Mouse (Mus musculus): Measurements from ENCODE around the gene Tpst2. TPM values are rescaled to one million over a fixed set of nuclear protein-coding genes. Genes with fewer than 3 reads are reported as not detected.

Tpst2 gene
- polyA plus RNA-seq, 1 experiment from 2014 or later = 35.3 TPM

DNA sequence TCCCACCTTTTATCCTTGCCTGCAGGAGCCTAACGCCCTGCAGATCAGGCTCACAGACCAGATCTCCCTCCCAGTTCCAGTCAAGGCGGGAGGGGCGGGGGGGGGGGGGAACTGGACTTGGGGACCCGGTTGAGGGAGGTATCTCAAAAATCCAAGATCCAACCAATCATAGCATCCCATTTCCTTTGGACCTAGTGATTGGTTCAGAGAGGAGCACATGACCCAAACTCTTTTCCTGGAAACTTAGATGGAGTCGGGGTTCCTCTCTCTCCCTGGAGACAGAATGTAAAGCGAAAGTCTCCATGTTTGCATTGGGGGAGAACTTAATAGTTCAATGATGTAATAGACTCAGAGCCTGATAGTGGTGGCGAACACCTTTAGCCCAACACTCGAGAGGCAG lies 29.1 kb upstream of the Tpst2 start:
- H3K4me2 ChIP-seq (replicated peaks; ENCODE audit: low read depth, low read length) = no peak overlapping the region
- H3K4me1 ChIP-seq (ENCODE audit: control insufficient read depth, insufficient read depth, low read length) = no peaks in the 10 kb centered on the region
- H3K9me3 ChIP-seq (ENCODE audit: control insufficient read depth, low read depth, low read length) = no peaks in the 10 kb centered on the region
- ATAC-seq (ENCODE audit: insufficient number of reproducible peaks, insufficient read depth, low FRiP score, low read depth) = no peak
- H3K27me3 ChIP-seq (ENCODE audit: control insufficient read depth, insufficient read depth, low read length) = no peaks in the 10 kb centered on the region
- no peak overlapping the region for H3K27ac ChIP-seq (ENCODE audit: low read length)
- 42% methylated on average over 8 of the region's 8 CpGs for WGBS
- H3K9ac ChIP-seq (replicated peaks; ENCODE audit: low read depth, low read length) = no peak overlapping the region
- H3K4me3 ChIP-seq (ENCODE audit: low read depth, low read length) = no peak overlapping the region
- no peaks in the 10 kb centered on the region for H3K36me3 ChIP-seq (ENCODE audit: control insufficient read depth, insufficient read depth, low read length)

DNA sequence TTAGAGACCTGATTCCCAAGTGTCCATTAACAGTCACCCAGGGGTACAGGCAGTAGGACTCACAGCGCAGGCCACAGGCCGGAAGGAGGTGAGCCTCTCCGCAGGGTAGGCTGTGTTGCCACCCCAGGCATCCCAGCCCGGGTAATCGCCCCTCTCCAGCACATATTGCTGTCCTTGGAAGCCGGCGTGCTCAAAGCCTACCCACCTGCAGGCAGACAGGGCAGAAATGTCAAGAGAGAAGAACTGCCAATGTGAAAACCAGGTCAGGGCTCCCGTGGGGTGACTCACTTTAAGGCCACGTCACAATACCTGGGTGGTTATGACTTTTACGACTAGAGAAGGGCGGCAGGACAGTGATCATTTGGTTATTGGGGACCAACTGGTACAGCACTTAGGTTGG lies 27.4 kb upstream of the Tpst2 start:
- Histone ChIP-seq H3K4me2 (replicated peaks; ENCODE audit: low read depth, low read length) (no peak overlapping the region), H3K27ac (ENCODE audit: low read length) (no peak overlapping the region), H3K4me3 (ENCODE audit: low read depth, low read length) (no peak overlapping the region), H3K9me3 (ENCODE audit: control insufficient read depth, low read depth, low read length) (no peaks in the 10 kb centered on the region), H3K36me3 (ENCODE audit: control insufficient read depth, insufficient read depth, low read length) (no peaks in the 10 kb centered on the region), H3K27me3 (ENCODE audit: control insufficient read depth, insufficient read depth, low read length) (no peaks in the 10 kb centered on the region), H3K9ac (replicated peaks; ENCODE audit: low read depth, low read length) (no peak overlapping the region), H3K4me1 (ENCODE audit: control insufficient read depth, insufficient read depth, low read length) (0 out of 2 replicates have a peak, but pooled peaks cover under 1% of the 10 kb centered on the region)
- 87% methylated on average over 11 of the region's 11 CpGs for WGBS
- ATAC-seq (ENCODE audit: insufficient number of reproducible peaks, insufficient read depth, low FRiP score, low read depth) = no peak

DNA sequence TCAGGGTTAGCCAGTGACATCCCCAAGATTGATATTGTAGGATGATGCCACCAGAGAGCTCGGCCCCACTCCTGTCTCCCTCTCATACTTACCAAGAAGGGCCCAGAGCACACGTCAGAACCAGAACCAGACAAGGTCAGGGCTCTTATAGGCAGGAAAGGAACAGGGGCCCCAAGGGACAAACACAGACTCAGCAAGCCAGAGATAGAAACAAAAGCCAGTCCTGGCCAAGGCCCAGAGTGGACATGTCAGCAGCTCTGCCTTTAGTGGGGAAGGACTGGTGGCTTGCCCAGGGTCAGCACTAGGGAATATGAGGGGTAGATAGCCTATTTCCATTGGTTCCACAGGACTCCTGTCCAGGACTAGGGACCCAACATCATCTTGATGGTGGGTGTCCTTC lies 24.1 kb upstream of the Tpst2 start, which contains the start of gene Cryba4:
Gene Cryba4 (minus strand): TSS at position 119 of the 400 bp plus-strand sequence.
- no peak within 1 kb of the TSS for H3K9ac ChIP-seq (replicated peaks; ENCODE audit: low read depth, low read length)
- no peak within 1 kb of the TSS for H3K4me3 ChIP-seq (ENCODE audit: low read depth, low read length)
- H3K4me2 ChIP-seq (replicated peaks; ENCODE audit: low read depth, low read length) = no peak within 1 kb of the TSS
- H3K36me3 ChIP-seq (ENCODE audit: control insufficient read depth, insufficient read depth, low read length) = no peaks in the 10 kb centered on the region
- no peak for ATAC-seq (ENCODE audit: insufficient number of reproducible peaks, insufficient read depth, low FRiP score, low read depth)
- H3K9me3 ChIP-seq (ENCODE audit: control insufficient read depth, low read depth, low read length) = no peaks in the 10 kb centered on the region
- H3K27ac ChIP-seq (ENCODE audit: low read length) = no peak within 1 kb of the TSS
- 0 out of 2 replicates have a peak, but pooled peaks cover 3% of the 10 kb centered on the region for H3K4me1 ChIP-seq (ENCODE audit: control insufficient read depth, insufficient read depth, low read length)
- no peaks in the 10 kb centered on the region for H3K27me3 ChIP-seq (ENCODE audit: control insufficient read depth, insufficient read depth, low read length)
- 65% methylated on average over 2 of the region's 2 CpGs for WGBS

DNA sequence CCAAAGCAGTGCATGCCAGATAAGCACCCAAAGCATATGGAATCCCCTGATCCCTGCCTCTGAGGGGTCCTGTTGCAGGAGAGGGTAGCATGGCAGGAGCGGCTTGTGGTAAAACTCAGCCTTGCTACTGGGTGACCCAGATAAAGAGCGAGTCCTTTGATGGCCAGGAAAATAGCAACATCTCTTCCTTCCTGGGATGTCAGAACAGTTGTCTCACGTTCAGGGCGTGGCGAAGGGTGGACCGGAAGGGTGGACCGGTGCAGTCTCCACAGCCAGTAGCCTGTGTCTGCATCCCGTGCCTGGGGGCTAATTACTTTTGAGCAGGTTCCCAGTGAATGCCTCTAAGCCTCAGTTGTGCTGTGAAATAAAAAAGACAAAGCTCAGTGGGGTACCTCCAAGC lies 23.3 kb upstream of the Tpst2 start:
- Histone ChIP-seq H3K36me3 (ENCODE audit: control insufficient read depth, insufficient read depth, low read length) (no peaks in the 10 kb centered on the region), H3K27me3 (ENCODE audit: control insufficient read depth, insufficient read depth, low read length) (no peaks in the 10 kb centered on the region), H3K9ac (replicated peaks; ENCODE audit: low read depth, low read length) (no peak overlapping the region), H3K4me3 (ENCODE audit: low read depth, low read length) (no peak overlapping the region), H3K27ac (ENCODE audit: low read length) (no peak overlapping the region), H3K4me1 (ENCODE audit: control insufficient read depth, insufficient read depth, low read length) (0 out of 2 replicates have a peak, but pooled peaks cover 3% of the 10 kb centered on the region), H3K4me2 (replicated peaks; ENCODE audit: low read depth, low read length) (no peak overlapping the region), H3K9me3 (ENCODE audit: control insufficient read depth, low read depth, low read length) (no peaks in the 10 kb centered on the region)
- WGBS = 61% methylated on average over 8 of the region's 8 CpGs
- no peak for ATAC-seq (ENCODE audit: insufficient number of reproducible peaks, insufficient read depth, low FRiP score, low read depth)

DNA sequence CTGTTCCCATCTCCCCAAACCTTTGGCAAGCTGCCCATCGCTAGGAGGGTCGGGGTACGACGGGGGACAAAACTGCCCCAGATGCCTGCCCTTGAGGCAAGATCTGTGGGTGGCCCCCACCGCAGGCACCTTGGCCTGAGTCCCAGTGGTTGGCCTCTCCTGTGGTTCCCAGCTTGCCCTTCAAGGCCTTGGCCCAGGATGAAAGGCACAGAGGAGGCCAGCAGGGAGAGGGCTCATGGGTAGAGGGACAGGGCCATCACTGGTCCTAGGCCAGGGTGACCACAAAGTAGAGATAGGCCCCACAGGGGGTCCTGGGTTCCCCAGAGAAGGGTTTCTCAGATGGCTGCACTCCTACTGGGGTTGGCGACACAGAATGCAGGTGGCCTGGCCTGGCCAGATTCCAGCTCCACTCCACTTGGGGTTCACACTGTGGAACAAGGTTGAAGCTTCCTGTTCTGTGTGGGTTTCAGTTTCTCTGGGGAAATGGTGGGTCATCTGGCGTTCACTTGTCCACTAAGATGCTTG lies 22.1 kb upstream of the Tpst2 start:
- H3K4me3 ChIP-seq (ENCODE audit: low read depth, low read length) = no peak overlapping the region
- H3K27ac ChIP-seq (ENCODE audit: low read length) = no peak overlapping the region
- no peak for ATAC-seq (ENCODE audit: insufficient number of reproducible peaks, insufficient read depth, low FRiP score, low read depth)
- H3K27me3 ChIP-seq (ENCODE audit: control insufficient read depth, insufficient read depth, low read length) = no peaks in the 10 kb centered on the region
- WGBS = 65% methylated on average over 7 of the region's 7 CpGs
- H3K36me3 ChIP-seq (ENCODE audit: control insufficient read depth, insufficient read depth, low read length) = no peaks in the 10 kb centered on the region
- no peak overlapping the region for H3K9ac ChIP-seq (replicated peaks; ENCODE audit: low read depth, low read length)
- H3K4me2 ChIP-seq (replicated peaks; ENCODE audit: low read depth, low read length) = no peak overlapping the region
- H3K4me1 ChIP-seq (ENCODE audit: control insufficient read depth, insufficient read depth, low read length) = 0 out of 2 replicates have a peak, but pooled peaks cover 3% of the 10 kb centered on the region
- no peaks in the 10 kb centered on the region for H3K9me3 ChIP-seq (ENCODE audit: control insufficient read depth, low read depth, low read length)

DNA sequence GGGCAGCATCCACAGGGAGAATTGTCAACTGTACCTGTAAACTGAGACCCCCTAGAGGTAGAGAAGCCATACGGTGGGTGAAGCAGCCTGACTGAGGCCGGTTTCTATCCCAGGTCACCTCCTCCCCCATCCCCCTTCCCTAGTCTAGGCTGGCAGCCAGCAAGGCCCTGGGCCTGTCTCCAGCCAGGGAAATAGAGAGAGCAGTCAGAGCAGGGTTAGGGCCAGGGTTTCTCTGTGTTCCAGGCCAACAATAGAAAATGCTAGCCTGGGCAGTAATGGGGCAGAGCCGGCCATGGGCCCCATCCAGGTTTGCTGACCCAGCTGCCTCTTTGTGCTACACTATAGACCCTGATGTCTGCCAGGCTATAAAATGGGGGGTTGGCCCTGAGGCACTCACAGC lies 21.1 kb upstream of the Tpst2 start, which contains the start of gene Crybb1:
Gene Crybb1 (plus strand): TSS at position 390 of the 400 bp plus-strand sequence.
- WGBS = 52% methylated on average over 3 of the region's 3 CpGs
- ATAC-seq (ENCODE audit: insufficient number of reproducible peaks, insufficient read depth, low FRiP score, low read depth) = no peak
- Histone ChIP-seq H3K27ac (ENCODE audit: low read length) (no peak within 1 kb of the TSS), H3K4me3 (ENCODE audit: low read depth, low read length) (no peak within 1 kb of the TSS), H3K4me1 (ENCODE audit: control insufficient read depth, insufficient read depth, low read length) (0 out of 2 replicates have a peak, but pooled peaks cover 3% of the 10 kb centered on the region), H3K9ac (replicated peaks; ENCODE audit: low read depth, low read length) (no peak within 1 kb of the TSS), H3K36me3 (ENCODE audit: control insufficient read depth, insufficient read depth, low read length) (no peaks in the 10 kb centered on the region), H3K9me3 (ENCODE audit: control insufficient read depth, low read depth, low read length) (no peaks in the 10 kb centered on the region), H3K27me3 (ENCODE audit: control insufficient read depth, insufficient read depth, low read length) (no peaks in the 10 kb centered on the region), H3K4me2 (replicated peaks; ENCODE audit: low read depth, low read length) (no peak within 1 kb of the TSS)

DNA sequence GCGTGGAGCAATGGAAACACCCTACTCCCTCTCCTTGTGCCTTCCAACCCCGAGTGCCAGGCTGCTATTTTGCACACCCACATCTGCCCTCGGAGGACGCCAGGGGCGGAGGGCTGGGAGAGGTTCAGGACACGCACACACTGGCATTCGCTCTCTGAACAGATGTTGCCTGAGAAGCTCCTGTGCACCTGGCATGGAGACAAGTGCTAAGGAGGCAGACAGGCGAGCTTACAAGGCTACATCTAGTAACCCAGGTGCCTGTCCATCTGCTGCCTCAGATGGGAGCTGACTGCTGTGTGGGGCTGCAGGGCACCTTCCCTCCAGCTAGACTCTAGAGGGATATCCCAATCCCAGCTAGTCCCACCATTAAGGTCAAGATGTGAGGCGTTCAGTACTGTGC lies 20.0 kb upstream of the Tpst2 start:
- 82% methylated on average over 9 of the region's 9 CpGs for WGBS
- Histone ChIP-seq H3K36me3 (ENCODE audit: control insufficient read depth, insufficient read depth, low read length) (no peaks in the 10 kb centered on the region), H3K4me3 (ENCODE audit: low read depth, low read length) (no peak overlapping the region), H3K4me2 (replicated peaks; ENCODE audit: low read depth, low read length) (no peak overlapping the region), H3K27ac (ENCODE audit: low read length) (no peak overlapping the region), H3K9ac (replicated peaks; ENCODE audit: low read depth, low read length) (no peak overlapping the region), H3K27me3 (ENCODE audit: control insufficient read depth, insufficient read depth, low read length) (no peaks in the 10 kb centered on the region), H3K9me3 (ENCODE audit: control insufficient read depth, low read depth, low read length) (no peaks in the 10 kb centered on the region), H3K4me1 (ENCODE audit: control insufficient read depth, insufficient read depth, low read length) (0 out of 2 replicates have a peak, but pooled peaks cover 3% of the 10 kb centered on the region)
- no peak for ATAC-seq (ENCODE audit: insufficient number of reproducible peaks, insufficient read depth, low FRiP score, low read depth)

DNA sequence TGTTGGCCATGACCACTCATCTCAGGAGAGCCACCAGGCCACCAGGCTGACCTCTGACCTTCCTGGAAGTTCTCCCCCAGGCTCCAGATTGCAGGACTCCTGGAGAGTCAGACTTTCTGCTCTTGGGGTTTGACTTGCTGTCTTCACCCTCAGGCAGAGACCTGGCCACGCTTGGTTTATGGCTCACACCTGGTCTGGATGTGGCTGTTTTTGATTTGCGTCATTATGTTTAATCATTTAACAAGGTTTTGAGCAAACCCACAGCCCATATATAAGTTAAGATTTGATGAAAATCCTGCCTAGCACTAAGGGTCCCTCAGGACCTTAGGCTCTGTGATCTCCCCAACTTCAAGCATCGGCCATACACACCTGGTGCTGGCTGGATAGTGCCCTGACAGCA lies 18.6 kb upstream of the Tpst2 start:
- H3K27ac ChIP-seq (ENCODE audit: low read length) = no peak overlapping the region
- no peak overlapping the region for H3K9ac ChIP-seq (replicated peaks; ENCODE audit: low read depth, low read length)
- 0 out of 2 replicates have a peak, but pooled peaks cover 3% of the 10 kb centered on the region for H3K4me1 ChIP-seq (ENCODE audit: control insufficient read depth, insufficient read depth, low read length)
- H3K4me3 ChIP-seq (ENCODE audit: low read depth, low read length) = no peak overlapping the region
- no peaks in the 10 kb centered on the region for H3K9me3 ChIP-seq (ENCODE audit: control insufficient read depth, low read depth, low read length)
- H3K27me3 ChIP-seq (ENCODE audit: control insufficient read depth, insufficient read depth, low read length) = no peaks in the 10 kb centered on the region
- no peak overlapping the region for H3K4me2 ChIP-seq (replicated peaks; ENCODE audit: low read depth, low read length)
- WGBS = 71% methylated on average over 3 of the region's 3 CpGs
- no peak for ATAC-seq (ENCODE audit: insufficient number of reproducible peaks, insufficient read depth, low FRiP score, low read depth)
- H3K36me3 ChIP-seq (ENCODE audit: control insufficient read depth, insufficient read depth, low read length) = no peaks in the 10 kb centered on the region

Data from stomach, embryonic 14.5 days (tissue).